Mouse (Mus musculus): Measurements from ENCODE around the gene Rnf187.
A peak's percentile ranks its signal among the peaks of the same experiment; 100 is the strongest.

Rnf187 gene

DNA sequence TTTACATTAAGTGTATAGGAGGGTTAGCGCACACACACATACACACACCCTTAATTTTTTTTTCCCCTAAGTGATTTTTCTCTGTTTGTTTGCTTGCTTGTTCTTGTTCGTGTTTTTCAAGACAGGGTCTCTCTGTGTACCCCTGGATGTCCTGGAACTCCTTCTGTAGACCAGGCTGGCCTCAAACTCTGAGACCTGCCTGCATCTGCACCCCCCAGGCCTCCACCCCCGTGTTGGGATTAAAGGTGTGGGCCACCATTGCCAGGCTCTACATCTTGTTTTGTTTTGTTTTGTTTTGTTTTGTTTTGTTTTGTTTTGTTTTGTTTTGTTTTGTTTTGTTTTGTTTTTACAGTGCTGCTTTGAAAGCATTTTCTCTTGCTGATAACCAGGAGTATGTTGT lies 8.6 kb upstream of the Rnf187 start:
- no peak for DNase-seq

DNA sequence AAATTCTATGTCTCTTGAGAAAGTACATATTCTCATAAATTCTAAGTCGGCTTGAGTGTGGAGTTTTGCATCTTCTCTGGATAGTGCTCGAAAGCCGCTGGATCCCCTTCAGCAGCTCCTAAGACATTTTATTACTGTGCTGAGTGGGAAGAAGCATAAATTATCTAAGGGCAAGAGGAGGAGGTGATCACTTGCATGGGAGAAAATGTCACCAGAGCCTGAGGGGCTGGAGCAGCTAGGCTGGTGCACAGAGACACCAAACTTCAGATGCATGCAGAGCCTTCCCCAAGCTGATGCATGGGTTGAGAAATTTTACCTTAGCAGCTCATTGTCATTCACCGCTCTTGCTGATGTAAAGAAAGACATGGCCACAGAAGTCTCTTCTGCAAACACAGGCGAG lies 5.4 kb upstream of the Rnf187 start:
- no peak for DNase-seq

DNA sequence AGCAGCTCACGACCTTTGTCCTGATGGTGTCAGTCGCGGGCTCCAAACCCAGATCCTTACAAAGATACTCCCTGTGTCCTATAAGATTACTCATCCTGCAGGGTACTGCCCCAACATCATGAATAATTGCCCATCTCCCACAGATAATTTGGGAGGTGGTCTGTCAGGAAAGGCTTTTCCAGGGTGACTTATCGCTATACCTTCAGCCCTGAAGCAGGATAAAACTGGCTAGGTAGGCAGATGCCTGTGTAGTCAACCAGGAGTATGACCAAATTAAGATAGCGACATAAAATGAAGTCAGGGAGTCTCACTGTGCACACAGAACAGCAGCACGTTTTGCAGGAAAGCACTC lies 348 bp upstream of the Rnf187 start:
- DNase-seq, result no peak

DNA sequence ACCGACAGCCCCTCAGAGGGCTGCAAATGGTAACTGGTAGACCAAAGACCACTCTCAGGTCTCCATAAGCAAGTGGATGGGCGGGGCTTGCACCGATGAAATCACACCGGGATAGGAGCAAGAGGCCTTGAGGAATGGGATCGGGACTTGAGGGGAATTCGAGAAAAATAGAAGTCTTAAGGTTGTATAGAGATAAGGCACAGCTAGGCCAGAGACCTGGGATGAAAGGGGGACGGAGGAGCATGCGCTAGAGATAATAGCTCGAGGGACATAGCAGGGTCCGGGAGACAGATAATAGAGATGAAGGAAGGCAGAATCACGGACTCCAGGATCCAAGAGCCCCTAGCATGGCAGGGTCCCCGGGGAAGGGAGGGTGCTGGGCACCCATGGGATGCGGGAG lies 807 bp downstream of the Rnf187 start:
- no peak for DNase-seq

DNA sequence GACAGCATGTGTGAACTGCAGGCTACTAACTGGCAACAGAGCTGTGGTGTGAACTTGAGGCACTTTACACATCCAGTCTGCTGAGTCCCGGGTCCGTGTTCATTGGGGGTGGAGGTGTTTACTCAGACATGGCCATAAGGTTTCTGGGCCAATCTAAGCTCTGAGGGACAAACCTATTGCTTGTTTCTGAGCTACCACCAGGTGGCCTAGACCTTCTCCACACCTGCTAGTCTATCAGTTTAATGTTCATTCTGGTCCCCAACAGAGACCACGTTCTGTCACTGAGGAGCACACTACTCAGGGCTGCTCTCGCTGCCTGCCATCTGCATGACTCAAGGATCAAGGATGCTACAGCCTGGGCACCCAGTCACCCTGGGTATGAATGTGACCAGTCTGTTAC lies 7.1 kb downstream of the Rnf187 start:
- no peak for DNase-seq

DNA sequence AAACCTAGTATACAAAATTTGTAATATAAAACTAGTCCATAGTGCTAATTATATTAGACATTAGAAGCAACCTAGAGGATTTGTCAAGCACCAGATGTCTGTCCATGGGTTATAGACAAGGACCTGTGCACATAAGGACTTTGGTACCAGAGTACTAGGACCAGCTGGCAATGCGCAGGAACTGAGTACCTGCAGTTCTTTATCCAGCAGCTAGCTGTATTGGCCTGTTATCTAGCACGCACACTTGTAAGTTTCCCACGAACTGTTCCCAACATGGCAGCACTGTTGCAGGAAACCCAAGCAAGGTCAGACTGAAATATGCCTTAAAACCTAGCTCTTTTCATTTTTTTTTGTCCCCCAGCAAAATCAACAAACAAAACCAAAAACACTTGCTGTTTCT lies 8.5 kb downstream of the Rnf187 start:
- DNase-seq, result no peak

DNA sequence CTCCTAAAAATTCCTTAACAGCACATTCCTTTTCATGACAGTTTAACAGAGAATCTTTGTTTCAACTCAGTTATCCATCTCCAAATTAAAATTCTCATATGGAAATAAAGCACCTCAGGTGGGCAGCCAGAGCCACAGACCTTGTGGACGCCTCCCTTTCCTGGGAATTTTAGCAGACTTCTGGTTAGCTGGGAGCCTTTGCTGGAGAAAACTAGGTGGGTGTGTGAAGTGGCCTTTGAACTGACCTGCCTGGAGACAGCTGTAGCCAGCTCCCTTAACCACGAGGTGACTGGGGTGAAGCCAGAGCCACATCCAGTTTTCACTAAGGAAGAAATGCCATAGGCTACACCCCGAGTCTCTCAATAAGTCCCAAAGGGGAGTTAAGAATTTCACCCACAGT lies 9.1 kb downstream of the Rnf187 start:
- no peak for DNase-seq

DNA sequence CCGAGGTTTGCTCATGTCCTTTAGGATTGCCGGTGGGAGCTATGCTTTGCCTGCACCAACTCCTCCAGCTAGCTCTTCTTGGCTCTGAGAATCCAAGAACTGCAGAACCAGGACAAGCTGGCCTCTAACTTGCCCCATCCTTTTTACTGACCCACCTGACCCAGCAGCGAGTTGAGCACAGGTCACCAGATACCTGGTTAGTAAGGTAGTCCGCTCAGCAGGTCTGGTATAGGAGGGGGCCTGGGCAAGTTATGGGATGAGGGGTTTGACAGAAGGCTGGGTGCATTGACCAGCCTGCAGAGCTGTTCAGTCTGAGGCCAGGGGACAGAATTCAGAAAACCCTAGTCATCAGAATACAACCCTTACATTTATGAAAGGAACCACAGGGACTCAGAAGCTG lies 9.7 kb downstream of the Rnf187 start:
- DNase-seq, result no peak

DNA sequence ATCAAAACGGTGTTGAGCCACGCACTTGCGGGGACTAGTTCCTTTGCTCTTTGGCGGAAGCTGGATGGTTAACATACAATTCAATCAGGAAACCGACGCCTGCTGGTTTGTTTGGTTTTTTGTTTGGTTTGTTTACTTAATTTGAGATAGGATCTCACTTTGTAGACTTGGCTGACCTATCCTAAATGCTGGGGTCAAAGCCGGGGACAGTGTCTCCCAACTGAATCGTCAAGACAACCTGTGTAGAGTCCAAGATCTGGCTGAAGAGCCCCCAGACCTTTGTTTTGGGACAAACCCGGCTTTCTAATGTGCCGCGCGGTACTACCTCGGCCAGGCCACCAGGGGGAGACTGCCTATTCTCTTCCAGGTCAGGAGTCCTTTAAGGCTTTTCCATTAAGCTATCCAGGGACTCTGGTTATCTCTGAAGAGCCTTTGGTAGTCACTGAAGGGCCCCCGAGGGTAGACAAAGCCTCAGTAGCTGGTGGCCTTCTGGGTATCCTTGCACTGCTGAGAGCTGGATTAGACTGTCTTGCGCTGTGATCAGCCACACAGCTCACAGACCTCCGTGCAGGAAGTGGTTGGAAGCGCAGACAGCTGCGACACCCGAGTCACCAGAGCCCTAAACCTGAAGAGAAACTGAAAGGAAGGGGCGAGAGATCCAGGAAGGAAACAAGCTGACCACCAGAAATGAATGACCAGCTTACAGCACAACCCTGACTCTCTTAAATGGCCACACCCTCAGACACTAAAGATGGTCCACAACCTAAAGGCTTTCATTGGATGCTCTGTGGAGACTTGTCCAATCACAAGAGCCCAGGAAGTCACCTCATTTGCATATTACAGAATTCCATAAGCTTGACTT lies 10.7 kb downstream of the Rnf187 start:
- DNase-seq, result no peak

DNA sequence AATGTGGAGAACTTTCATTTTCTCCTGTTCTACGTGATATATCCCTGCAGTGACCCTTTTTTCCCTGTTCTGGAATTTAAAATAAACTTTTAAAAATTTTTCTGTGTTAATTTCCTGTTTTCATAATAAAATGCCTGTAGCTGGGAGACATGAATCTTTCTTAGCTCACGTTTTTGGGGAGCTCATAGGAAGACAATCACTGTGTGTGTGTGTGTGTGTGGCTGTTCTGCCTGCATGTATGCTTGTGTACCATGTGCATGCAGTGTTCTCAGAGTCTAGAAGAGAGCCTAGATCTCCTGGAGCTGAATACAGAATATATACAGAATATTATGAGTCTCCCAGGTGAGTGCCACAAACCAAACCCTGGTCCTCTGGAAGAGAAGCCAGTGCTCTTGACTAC lies 11.7 kb downstream of the Rnf187 start:
- DNase-seq, result no peak

DNA sequence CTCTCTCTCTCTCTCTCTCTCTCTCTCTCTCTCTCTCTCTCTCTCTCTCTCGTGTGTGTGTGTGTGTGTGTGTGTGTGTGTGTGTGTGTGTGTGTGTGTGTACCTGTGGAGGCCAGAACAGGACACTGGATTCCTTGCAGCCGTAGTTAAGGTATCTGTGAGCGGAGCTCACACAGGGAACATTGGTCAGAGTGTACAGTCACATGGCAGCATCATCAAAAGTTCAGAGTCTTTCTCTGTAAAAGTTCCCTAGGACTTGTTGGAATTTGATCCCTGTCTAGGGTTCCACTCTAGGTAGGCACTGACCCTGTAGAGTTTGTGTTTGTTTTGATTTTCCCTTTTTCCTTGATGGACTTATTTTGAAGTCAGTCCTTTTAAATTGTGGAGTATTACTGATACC lies 12.1 kb downstream of the Rnf187 start:
- no peak for DNase-seq

DNA sequence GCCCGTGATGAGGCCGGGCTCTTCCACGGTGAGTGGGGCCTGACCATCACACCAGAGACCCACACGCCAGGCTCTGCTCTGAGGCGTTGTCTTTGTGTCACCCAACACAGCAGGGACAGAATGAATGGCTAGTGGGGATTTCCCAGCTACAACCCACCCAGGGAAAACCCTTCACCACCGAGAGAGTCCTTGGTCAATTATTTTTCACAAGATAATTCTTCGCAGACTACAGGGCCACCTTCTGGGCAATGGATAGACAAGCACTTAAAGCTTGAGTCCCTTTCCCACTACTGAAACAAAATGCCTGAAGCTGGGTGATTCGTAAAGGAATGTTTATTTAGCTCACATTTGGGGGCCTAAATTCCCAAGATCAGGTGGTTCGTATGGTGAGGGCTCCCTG lies 16.3 kb downstream of the Rnf187 start:
- DNase-seq, result no peak

DNA sequence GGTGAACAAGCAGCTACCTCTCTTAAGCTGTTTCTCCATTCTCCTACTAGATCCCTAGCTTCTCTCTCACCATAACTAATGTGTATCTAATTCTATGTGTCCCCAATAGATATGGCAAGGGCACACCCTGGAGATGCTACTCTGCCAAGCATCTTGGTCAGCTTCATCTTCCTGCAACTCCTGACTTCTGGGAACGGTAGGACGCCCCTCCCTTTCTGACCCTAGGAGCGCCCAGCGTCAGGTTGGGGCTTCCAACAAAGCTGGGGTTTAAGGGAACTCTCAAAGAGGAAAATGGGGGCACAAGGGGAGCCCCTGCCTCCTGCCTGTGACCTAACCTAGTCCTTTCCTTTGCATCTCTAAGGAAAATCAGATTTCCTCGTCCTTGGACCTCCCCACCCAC lies 20.0 kb downstream of the Rnf187 start:
- no peak for DNase-seq

DNA sequence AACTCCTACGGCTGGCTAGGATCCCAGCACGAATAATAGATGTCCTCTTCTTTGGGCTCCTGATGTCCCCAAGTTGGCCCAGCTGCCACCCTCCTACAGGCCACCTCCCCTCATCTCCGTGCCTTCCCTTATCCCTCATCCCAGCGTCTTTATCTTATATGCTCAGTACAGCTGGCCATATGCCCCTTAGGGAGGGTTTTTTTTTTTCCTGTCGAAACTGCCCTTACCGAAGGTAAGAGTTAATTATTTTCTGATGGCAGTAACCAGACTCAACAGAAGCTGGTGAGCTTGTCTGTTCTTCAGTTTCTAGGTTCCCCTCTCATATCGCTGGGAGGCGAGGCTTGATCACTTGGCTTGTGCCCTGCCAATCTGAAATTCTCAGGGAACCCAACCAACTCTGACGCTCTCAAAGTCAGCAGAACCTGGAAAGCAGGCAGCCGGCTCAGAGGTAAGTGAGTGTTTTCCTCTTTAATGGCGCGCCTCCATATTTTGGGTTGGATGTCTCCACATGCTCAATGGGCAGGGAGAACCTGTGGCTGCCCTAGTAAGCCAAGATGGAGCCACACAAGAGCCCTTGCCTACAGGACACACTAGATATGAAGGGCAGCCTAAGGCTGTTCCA lies 20.9 kb downstream of the Rnf187 start, which contains the start of gene Btnl10:
TSS of gene Btnl10 (plus strand) at position 164 of the 622 bp plus-strand sequence.
- DNase-seq, result no peak

DNA sequence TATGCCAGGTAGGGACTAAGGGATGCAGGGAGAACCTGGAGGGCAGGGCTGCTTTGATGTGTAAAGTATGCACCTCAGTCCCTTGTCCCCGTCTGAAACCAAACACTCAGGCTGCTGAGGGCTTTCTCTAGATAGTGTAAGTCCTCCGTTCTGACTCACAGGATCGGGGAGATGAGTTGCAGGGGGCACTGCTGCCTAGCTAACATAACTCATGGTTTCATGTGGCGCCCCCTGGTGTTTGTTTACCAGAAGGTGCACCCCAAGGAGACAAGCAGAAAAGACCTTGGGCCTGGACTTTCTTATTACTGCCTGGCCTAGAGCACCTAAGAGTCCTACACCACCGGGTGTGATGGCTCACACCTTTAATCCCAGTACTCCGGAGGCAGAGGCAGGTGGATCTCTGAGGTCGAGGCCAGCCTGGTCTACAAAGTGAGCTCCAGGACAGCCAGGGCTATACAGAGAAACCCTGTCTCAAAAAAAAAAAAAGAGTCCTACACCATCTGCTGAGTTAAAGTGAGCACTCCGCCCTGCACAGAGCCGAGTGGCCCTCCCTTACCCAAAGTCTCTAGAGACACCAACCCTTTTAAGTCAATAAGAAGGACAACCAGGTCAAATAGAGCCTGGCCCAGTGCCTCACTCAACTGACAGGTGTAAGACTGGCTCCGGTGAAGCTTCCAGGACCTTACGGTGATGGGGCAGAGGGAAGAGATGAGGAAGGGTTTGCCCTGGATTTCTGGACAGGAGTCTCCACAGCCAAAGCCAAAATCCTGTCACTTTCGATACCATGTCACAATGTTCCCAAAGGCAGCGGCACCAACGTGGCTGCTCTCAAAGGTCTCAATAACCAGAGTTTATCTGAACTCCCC lies 21.6 kb downstream of the Rnf187 start:
- DNase-seq, result no peak

DNA sequence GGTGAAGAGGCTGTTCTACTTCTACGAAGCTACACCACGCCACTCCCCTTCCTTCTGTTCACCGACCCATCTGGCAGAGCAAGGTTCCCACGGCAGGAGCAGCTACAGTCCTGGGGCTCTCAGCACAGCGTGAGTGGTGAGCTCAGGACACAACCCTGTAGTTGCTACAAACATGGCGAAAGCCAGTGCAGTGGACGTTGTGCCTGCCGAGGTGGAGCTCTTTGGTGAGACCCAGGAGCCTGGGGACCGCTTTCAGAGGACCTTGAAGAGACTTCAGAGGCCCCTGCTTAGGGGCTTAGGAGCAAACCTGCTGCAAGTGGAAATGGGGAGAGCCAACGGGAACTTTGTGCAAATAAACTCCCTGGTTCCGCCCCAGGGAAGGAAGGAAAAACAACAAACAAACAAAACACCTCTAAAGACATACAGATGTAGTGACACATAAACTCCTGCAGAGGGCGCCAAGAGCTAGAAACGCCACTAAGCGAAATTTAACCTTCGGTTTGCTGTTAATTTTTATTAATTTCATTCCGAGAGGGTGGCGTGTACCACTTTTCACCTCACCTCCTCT lies 24.2 kb downstream of the Rnf187 start:
- no peak for DNase-seq

DNA sequence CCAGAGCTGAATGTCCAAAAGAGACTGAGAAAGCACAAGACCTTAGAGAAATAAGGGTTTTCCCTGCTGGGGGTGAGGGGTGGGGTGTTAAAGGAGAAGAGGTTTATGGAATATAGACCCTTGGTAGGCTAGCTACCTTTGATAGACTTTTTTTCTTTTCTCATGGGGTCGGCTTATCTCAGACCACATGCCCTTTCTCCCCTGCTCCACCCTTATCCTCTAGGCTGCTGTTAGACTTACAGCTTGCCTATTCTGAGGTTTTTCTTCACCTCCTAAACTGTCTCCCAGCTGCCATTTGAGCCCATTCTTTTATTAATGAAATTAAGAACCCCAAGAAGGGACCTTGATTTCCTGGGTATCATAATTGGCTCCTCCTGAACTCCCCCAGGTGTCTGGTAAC lies 24.9 kb downstream of the Rnf187 start:
- DNase-seq, result no peak

DNA sequence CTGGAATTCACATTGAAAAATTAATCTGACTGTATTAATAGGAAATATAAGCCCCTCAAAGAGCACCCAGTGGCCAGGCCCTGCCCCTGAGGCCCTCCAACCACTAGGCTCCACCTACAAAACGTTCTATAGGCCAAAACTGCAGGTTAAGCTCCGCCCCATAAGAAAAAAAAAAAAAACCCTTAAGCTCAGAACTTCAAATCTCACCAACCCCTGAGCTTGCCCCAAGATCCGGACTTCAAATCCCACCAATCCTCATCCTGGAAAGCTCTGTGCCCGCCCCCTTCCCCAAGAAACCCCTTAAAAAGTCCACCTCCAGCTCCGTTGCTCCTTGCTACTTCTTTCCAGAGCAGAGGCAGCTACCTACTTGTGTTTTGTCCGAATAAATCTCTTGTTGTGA lies 33.9 kb downstream of the Rnf187 start:
- DNase-seq, result no peak

DNA sequence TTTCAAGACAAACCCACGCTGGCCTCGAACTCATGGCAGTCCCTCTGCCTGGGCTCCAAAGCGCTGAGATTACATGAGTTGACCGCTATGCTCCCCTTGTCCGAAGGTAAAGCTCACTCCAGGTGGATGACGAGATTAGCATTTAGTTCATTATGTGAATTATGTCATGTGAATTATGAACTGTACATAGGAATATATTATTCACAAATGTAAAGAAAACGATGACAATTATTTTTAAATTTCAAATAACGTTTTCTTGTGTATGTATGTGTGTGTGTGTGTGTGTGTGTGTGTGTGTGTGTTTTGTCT lies 34.4 kb downstream of the Rnf187 start:
- DNase-seq, result no peak

DNA sequence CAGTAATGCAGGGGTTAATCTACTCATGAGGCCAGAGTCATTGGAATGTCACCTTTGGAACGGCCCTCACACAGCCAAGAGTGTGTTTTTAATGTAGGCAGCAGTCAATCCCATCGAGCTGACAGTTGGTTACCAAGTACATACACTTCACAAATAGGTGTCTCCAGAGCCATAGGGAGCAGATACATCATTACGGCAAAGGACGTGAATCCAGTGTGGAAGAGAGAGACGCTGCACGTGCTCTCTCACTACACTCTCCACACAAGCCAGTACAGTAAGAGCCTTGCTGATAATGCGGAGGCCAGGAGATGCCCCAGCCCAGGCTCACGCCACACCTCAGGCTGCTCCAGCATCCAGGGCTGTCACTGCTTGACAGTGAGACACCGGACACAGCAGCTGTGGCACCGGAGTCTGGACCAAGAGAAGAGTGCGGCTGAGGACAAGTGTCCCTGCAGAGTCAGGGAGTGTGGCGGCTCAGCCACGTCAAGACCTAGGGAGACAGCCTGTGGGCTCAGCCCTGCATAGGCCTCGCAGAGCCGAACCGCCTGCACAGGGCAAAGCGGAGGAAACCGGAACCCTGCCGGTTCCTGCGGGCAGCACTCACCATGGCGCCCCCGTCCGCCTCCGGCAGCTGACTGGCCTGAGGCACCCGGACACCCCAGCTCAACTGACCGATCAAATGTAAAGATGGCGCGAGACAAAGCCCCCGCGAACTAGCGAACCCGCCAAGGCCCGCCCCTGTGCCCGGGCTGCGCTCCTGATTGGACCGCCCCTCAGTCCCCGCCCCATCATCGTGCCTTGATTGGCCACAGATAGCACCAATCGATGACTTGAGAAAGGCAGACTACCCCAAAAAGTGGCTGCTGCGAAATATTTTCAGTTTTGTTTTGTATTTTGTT lies 35.0 kb downstream of the Rnf187 start, which contains the start of gene Zfp39:
TSS of gene Zfp39 (minus strand) at position 715 of the 899 bp plus-strand sequence.
- DNase-seq, result peak; percentile 95

DNA sequence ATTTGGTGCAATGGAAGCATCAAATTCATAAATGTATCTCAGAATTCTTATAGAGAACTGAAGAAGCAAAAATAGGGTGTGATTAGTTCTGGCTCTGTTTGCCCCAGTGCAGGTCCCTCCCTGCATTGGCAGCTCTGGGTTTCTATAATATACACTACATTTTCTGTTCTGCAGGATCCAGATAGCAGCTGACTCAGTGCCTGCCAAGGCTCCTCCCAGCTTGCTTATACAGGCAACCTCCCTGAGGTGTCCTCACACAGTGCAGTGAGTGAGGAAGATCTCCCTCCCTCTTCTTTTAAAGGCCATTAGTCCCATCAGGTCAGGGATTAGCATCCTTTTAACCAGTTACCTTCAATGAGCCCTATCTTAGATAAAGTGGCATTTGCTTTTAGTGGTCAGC lies 37.6 kb downstream of the Rnf187 start:
- no peak for DNase-seq

DNA sequence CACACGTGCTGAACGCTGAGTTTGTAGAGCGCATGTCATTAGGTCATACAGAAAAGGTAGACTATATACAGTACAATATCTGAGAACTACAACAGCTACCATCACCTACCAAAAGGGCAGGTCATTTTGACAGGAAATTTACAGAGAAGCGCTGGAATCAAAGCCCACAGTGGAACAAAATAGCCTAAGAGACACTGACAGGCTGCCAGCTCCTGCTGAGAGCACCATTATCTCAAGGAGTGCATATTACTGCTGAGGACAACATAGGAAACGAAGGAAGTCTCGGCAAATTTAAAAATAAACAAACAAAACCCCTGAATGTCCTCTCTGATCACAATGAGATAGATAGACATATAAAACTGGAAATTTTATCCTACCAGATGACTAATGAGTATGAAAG lies 41.2 kb downstream of the Rnf187 start:
- DNase-seq, result no peak

Data from right cerebral cortex, adult 18-20 months (tissue).